Mouse (Mus musculus) kidney, adult 2 months (tissue): Measurements from ENCODE around the gene Cmss1. TPM values are rescaled to one million over a fixed set of nuclear protein-coding genes. Genes with fewer than 3 reads are reported as not detected.
A peak's percentile ranks its signal among the peaks of the same experiment; 100 is the strongest.

Experiments used
- DNase-seq: peaks from one replicate; pipeline ENCODE4 v3.0.0; 2021
- H3K27ac ChIP-seq: fragments of 200-500 bp; 2 replicates; pipeline ENCODE4 v1.5.1; 2012; ENCODE audit warnings: low read depth, low read length, control low read depth, inconsistent platforms; ENCODE audit not compliant: insufficient read depth
- H3K27me3 ChIP-seq: fragments of 200-500 bp; replicated peaks from 2 replicates; pipeline ENCODE4 v1.6.1; 2012; ENCODE audit warnings: mild to moderate bottlenecking, moderate library complexity, low read length, inconsistent platforms; ENCODE audit not compliant: control insufficient read depth, insufficient read depth
- H3K36me3 ChIP-seq: fragments of 200-500 bp; 2 replicates; pipeline ENCODE4 v1.6.1; 2012; ENCODE audit warnings: mild to moderate bottlenecking, moderate library complexity, low read length, inconsistent platforms; ENCODE audit not compliant: control insufficient read depth, insufficient read depth
- H3K4me1 ChIP-seq: fragments of 200-500 bp; 2 replicates; pipeline ENCODE4 v1.6.1; 2011; ENCODE audit warnings: low read length; ENCODE audit not compliant: control insufficient read depth, insufficient read depth
- H3K4me3 ChIP-seq: fragments of 200-500 bp; 2 replicates; pipeline ENCODE4 v1.5.1; 2011; ENCODE audit warnings: mild to moderate bottlenecking, low read depth, low read length, control low read depth; ENCODE audit not compliant: insufficient read depth
- CTCF ChIP-seq: fragments of 200-500 bp; conservative IDR thresholded peaks from 2 replicates; pipeline ENCODE4 v1.5.1; 2011; ENCODE audit warnings: low read depth, mild to moderate bottlenecking, control low read depth, low read length, moderate library complexity, mixed read lengths; ENCODE audit not compliant: insufficient read depth, insufficient read length
- POLR2A ChIP-seq: fragments of 200-500 bp; IDR thresholded peaks from one replicate; pipeline ENCODE4 v1.6.1; 2011; ENCODE audit warnings: low read depth, low read length, control low read depth
- WGBS: fragments of 180-500 bp; shearing (Covaris S2); methylation state at CpG from one replicate; pipeline ENCODE4 v1.1.7; 2018; 5-methylcytosine and 5-hydroxymethylcytosine counted together
- polyA plus RNA-seq: library from polyadenylated mRNA; depleted of rRNA; stranded (reverse); fragments of >200 nt; gene quantifications from 2 replicates; pipeline ENCODE4 v1.2.3, GENCODE M21; 2012

The Cmss1 gene
- polyA plus RNA-seq, 1 experiment: 7.2 TPM

DNA sequence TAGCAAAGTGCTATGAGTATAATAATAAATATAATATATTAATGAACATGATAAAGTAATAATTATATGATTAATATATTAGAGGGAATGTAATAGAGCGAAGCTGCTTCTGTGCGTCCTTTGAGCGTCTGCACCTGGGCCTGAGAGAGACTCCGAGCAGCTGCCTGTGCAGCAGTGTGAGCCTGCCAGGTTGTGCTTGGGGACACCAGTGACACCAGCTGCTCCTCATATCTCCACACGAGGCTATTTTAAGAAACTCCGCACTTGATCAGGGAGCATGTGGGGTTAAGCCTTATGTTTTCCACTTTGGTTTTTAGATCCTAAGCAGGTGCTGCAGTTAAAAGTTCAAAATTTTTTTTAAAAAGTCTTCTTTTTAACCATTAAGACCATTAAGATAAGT is 249.7 kb downstream of the Cmss1 start:
- Histone ChIP-seq H3K27ac (no peak overlapping the region), H3K36me3 (no peaks in the 10 kb centered on the region), H3K4me1 (no peaks in the 10 kb centered on the region), H3K27me3 (no peaks in the 10 kb centered on the region), H3K4me3 (no peak overlapping the region)
- no peak for DNase-seq
- WGBS: 90% methylated on average over 6 of the region's 6 CpGs
- TF ChIP-seq POLR2A (no peak), CTCF (no peak)

DNA sequence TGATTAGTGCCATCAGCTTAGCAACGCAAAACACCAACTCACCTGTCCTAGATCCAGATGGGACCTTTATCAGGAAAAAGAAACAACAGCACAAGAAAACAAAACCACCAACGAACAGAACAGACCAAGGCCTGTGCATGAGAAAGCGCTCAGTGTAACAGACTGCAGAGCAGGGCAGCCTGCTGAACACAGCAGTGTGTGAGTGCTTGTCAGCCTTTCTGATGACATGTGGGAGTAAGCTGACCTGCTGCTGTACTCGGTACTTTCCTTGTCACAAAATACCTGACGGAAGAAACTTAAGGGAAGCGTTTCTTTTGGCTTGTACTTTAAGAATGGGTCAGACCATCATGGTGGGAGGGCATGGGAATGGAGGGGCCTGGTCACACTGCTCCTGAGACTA is 250.2 kb downstream of the Cmss1 start:
- no peak overlapping the region for H3K4me3 ChIP-seq
- 69% methylated on average over 6 of the region's 6 CpGs for WGBS
- DNase-seq: no peak
- H3K27ac ChIP-seq: no peak overlapping the region
- H3K36me3 ChIP-seq: no peaks in the 10 kb centered on the region
- H3K4me1 ChIP-seq: no peaks in the 10 kb centered on the region
- no peaks in the 10 kb centered on the region for H3K27me3 ChIP-seq
- no peak for TF ChIP-seq CTCF
- no peak for TF ChIP-seq POLR2A

DNA sequence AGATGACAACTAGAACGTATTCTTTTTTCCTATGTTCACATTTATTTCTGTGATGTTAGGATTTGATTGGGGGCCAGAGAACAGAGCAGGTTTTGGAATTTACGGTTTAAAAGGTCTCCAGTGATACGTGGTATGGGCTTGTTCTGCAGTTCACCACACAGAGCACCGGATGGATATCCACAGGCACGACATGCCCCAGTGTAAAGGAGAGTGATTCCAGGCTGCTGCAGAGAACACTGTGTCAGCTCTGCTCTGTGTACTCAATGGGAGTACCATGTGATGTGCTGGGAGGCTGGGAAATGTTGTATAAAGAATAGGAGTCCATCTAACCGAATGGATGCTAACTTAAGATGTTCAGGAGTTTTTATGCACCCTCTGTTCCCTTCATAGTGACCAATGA is 252.7 kb downstream of the Cmss1 start:
- H3K4me3 ChIP-seq: no peak overlapping the region
- WGBS: 61% methylated on average over 6 of the region's 6 CpGs
- H3K27me3 ChIP-seq: no peaks in the 10 kb centered on the region
- H3K27ac ChIP-seq: no peak overlapping the region
- TF ChIP-seq CTCF: no peak
- TF ChIP-seq POLR2A: no peak
- DNase-seq: no peak
- no peaks in the 10 kb centered on the region for H3K36me3 ChIP-seq
- H3K4me1 ChIP-seq: no peaks in the 10 kb centered on the region

DNA sequence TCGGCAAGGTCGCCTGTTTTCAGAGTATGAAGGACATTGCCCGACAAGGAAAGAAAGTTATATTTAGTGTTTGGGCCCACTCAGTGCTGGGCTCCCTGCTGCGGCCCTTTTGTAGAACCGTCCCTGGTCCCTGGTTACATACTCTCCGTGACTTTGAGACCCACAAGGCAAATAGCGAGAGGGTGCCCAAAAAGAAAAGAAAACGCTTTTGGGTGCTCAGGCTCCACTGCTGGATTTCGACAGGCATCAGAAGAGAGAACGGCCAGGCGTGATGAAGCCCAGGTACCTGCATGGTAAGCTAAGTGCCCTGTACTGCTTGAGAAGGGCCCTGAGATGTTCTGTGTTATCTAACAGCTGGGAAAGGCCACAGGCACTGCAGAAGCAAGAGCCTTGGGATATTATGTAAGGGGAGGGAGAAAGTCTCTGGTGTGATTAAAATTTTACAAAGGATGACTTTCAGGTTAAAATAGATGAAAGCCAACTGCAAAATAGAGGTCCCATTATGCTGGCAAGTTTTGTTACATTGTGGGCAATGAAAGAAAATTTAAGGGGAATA is 253.4 kb downstream of the Cmss1 start:
- DNase-seq: no peak
- TF ChIP-seq CTCF (no peak), POLR2A (no peak)
- H3K4me3 ChIP-seq: no peak overlapping the region; the same call in 1 of the 2 replicates
- H3K27me3 ChIP-seq: no peaks in the 10 kb centered on the region
- no peaks in the 10 kb centered on the region for H3K4me1 ChIP-seq
- H3K36me3 ChIP-seq: no peaks in the 10 kb centered on the region
- H3K27ac ChIP-seq: peak overlapping the region; percentile 9; the same call in 1 of the 2 replicates
- 80% methylated on average over 11 of the region's 11 CpGs for WGBS

DNA sequence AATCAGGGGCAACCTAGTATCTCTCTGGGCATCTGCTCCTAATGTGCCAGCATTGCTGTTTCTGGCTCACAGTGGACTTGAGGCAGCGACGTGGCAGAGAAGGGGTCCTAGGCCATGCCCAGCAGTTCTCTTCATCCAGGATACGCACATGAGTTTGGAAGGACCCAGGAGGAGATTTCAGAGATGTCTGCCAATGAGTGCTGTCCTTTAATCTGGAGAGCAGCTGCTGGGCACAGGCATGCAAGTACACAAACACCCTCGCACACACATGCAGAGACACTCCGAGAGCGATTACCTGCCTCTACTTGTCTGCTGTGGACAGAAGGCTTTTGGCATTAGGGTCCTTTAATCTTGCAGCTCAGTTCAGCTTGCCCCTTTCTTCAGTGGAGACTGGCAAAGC is 253.9 kb downstream of the Cmss1 start, which contains the start of gene Filip1l:
Filip1l (plus strand) TSS at position 343 of the 400 bp plus-strand sequence.
- TF ChIP-seq POLR2A (no peak), CTCF (no peak)
- Histone ChIP-seq H3K27me3 (no peaks in the 10 kb centered on the region), H3K36me3 (no peaks in the 10 kb centered on the region), H3K4me1 (no peaks in the 10 kb centered on the region), H3K27ac (peak within 1 kb of the TSS; percentile 9; the same call in 1 of the 2 replicates), H3K4me3 (no peak within 1 kb of the TSS; the same call in 1 of the 2 replicates)
- 90% methylated on average over 6 of the region's 6 CpGs for WGBS
- no peak for DNase-seq

DNA sequence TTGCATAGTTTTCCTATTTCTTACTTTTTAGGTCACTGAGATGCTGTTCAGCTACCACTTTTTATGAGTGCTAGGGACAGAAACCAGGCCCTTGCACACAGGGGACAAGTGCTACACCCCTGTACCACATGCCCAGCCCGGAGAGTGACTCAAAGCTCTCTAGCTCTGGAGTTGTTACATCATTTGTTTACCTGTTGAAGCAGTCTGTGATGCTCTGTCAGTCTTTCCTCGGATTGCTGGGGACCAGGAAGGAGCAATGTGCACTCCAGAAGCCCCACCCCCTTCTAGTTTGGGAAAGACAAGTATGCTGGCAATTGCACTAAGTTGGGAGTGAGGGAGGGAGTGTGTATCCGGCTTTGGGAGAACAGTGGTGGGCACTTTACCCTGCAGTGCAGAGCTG is 257.0 kb downstream of the Cmss1 start:
- WGBS: 55% methylated on average over 3 of the region's 3 CpGs
- no peaks in the 10 kb centered on the region for H3K36me3 ChIP-seq
- DNase-seq: no peak

DNA sequence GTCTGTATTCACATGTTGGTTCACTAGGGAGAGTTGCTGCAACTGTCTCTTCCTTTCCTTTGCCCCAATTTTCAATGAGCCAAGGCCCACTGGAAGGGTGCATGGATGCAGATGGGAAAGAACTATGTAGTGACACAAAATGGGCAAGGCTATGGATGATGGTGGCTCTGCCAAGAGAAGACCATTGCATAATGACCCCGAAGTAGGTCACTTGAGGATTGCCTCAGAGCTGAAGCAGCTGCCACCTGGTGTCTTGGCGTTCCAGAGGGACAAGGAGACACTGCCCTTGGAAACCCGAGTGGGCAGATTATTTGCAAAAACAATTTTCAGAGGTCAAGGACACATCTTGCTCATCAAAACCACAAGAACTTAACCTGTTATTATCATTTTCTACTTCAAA is 257.6 kb downstream of the Cmss1 start:
- Histone ChIP-seq H3K4me3 (no peak overlapping the region), H3K27me3 (no peaks in the 10 kb centered on the region), H3K36me3 (no peaks in the 10 kb centered on the region), H3K4me1 (no peaks in the 10 kb centered on the region), H3K27ac (no peak overlapping the region)
- TF ChIP-seq POLR2A (no peak), CTCF (no peak)
- 72% methylated on average over 3 of the region's 3 CpGs for WGBS
- no peak for DNase-seq

More for the DNA sequence above, 257.0 kb downstream of the Cmss1 start:
- TF ChIP-seq POLR2A: no peak
- Histone ChIP-seq H3K4me3 (no peak overlapping the region), H3K4me1 (no peaks in the 10 kb centered on the region), H3K27ac (no peak overlapping the region), H3K27me3 (no peaks in the 10 kb centered on the region)
